Mouse (Mus musculus): Measurements from ENCODE around the gene Zfp91. TPM values are rescaled to one million over a fixed set of nuclear protein-coding genes. Genes with fewer than 3 reads are reported as not detected.
A peak's percentile ranks its signal among the peaks of the same experiment; 100 is the strongest.

Gene Zfp91
- polyA plus RNA-seq, 1 experiment from 2014 or later = 11.0 TPM

- H3K27ac ChIP-seq (ENCODE audit: low read length) = peak overlapping the region; percentile 98; the same call in 1 of the 2 replicates
- no peaks in the 10 kb centered on the region for H3K27me3 ChIP-seq (ENCODE audit: control insufficient read depth, insufficient read depth, low read depth, low read length)
- peak overlapping the region; percentile 50; the same call in 1 of the 2 replicates for H3K9ac ChIP-seq (ENCODE audit: low read depth, low read length)
- H3K36me3 ChIP-seq (ENCODE audit: control insufficient read depth, insufficient read depth, low read length) = no peaks in the 10 kb centered on the region
- peaks cover 7% of the 10 kb centered on the region for H3K4me1 ChIP-seq (ENCODE audit: control insufficient read depth, insufficient read depth, low read length)
- peak overlapping the region; percentile 95 for H3K4me3 ChIP-seq (ENCODE audit: low read depth, low read length)
- H3K9me3 ChIP-seq (replicated peaks; ENCODE audit: control insufficient read depth, low read length, poor library complexity, severe bottlenecking) = no peaks in the 10 kb centered on the region
- ATAC-seq = no peak
- peak overlapping the region; percentile 74 for H3K4me2 ChIP-seq (ENCODE audit: low read length)
- under 1% methylated on average over 7 of the region's 7 CpGs for WGBS
Measured at GRCm38 (mm10) chr19:12797071-12797470, 1.1 kb upstream of the Zfp91 start.

DNA sequence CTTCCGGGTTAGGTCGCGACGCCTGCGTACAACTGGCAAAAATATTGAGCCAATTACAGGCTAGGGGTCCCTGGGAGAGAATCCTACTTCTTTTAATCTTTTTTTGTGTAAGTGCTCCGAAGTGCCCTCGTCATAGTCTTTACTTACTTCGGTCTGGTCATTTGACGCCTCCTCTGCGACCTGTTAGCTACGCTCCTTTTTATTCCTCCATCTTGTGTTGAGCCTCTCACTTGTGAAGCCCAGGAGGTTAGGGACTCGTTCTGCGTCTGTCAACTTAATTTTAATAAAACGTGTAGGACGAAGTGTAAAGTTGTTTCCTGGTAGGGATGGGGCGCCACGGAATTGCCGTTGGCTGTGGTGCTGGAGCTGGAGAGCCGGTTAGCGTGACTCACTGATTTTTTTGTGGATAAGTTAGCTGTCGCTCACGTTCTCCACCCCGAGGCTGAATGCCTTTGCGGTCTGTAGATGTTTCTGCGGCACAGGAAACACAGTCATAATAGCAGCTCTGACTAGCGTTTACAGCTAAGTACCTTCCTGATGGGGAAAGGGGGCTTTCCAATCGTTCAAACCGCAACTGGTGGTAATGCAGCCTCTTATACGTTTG lies 504 bp upstream of the Zfp91 start:
- Histone ChIP-seq H3K36me3 (ENCODE audit: control insufficient read depth, insufficient read depth, low read length) (no peaks in the 10 kb centered on the region), H3K27ac (ENCODE audit: low read length) (peak overlapping the region; percentile 98), H3K9me3 (replicated peaks; ENCODE audit: control insufficient read depth, low read length, poor library complexity, severe bottlenecking) (no peaks in the 10 kb centered on the region), H3K4me1 (ENCODE audit: control insufficient read depth, insufficient read depth, low read length) (peaks cover 11% of the 10 kb centered on the region), H3K4me3 (ENCODE audit: low read depth, low read length) (peak overlapping the region; percentile 95), H3K27me3 (ENCODE audit: control insufficient read depth, insufficient read depth, low read depth, low read length) (no peaks in the 10 kb centered on the region), H3K9ac (ENCODE audit: low read depth, low read length) (peak overlapping the region; percentile 50), H3K4me2 (ENCODE audit: low read length) (peak overlapping the region; percentile 74)
- under 1% methylated on average over 29 of the region's 29 CpGs for WGBS
- peak; percentile 7; the same call in 1 of the 2 replicates for ATAC-seq

GRCm38 (mm10) chr19:12795110-12795509 lies 816 bp downstream of the Zfp91 start:
- Histone ChIP-seq H3K9ac (ENCODE audit: low read depth, low read length) (peak overlapping the region; percentile 97), H3K4me3 (ENCODE audit: low read depth, low read length) (peak overlapping the region; percentile 95), H3K4me1 (ENCODE audit: control insufficient read depth, insufficient read depth, low read length) (peaks cover 15% of the 10 kb centered on the region), H3K4me2 (ENCODE audit: low read length) (peak overlapping the region; percentile 66; the same call in 1 of the 2 replicates), H3K9me3 (replicated peaks; ENCODE audit: control insufficient read depth, low read length, poor library complexity, severe bottlenecking) (no peaks in the 10 kb centered on the region), H3K27me3 (ENCODE audit: control insufficient read depth, insufficient read depth, low read depth, low read length) (no peaks in the 10 kb centered on the region), H3K27ac (ENCODE audit: low read length) (peak overlapping the region; percentile 98), H3K36me3 (ENCODE audit: control insufficient read depth, insufficient read depth, low read length) (no peaks in the 10 kb centered on the region)
- peak; percentile 34 for ATAC-seq
- 0% methylated on average over 25 of the region's 63 CpGs for WGBS

GRCm38 (mm10) chr19:12794056-12795044 lies 1.6 kb downstream of the Zfp91 start:
- Histone ChIP-seq H3K9ac (ENCODE audit: low read depth, low read length) (peak overlapping the region; percentile 97), H3K9me3 (replicated peaks; ENCODE audit: control insufficient read depth, low read length, poor library complexity, severe bottlenecking) (no peaks in the 10 kb centered on the region), H3K4me2 (ENCODE audit: low read length) (peak overlapping the region; percentile 66), H3K27ac (ENCODE audit: low read length) (peak overlapping the region; percentile 98), H3K4me3 (ENCODE audit: low read depth, low read length) (peak overlapping the region; percentile 95), H3K4me1 (ENCODE audit: control insufficient read depth, insufficient read depth, low read length) (peaks cover 15% of the 10 kb centered on the region), H3K27me3 (ENCODE audit: control insufficient read depth, insufficient read depth, low read depth, low read length) (no peaks in the 10 kb centered on the region), H3K36me3 (ENCODE audit: control insufficient read depth, insufficient read depth, low read length) (no peaks in the 10 kb centered on the region)
- whole genome bisulfite sequencing = under 1% methylated on average over 39 of the region's 39 CpGs
- ATAC-seq = peak; percentile 67

GRCm38 (mm10) chr19:12792374-12792773 lies 3.6 kb downstream of the Zfp91 start:
- Histone ChIP-seq H3K4me1 (ENCODE audit: control insufficient read depth, insufficient read depth, low read length) (peaks cover 15% of the 10 kb centered on the region), H3K4me3 (ENCODE audit: low read depth, low read length) (no peak overlapping the region), H3K4me2 (ENCODE audit: low read length) (no peak overlapping the region), H3K27me3 (ENCODE audit: control insufficient read depth, insufficient read depth, low read depth, low read length) (no peaks in the 10 kb centered on the region), H3K36me3 (ENCODE audit: control insufficient read depth, insufficient read depth, low read length) (no peaks in the 10 kb centered on the region), H3K9me3 (replicated peaks; ENCODE audit: control insufficient read depth, low read length, poor library complexity, severe bottlenecking) (no peaks in the 10 kb centered on the region), H3K9ac (ENCODE audit: low read depth, low read length) (no peak overlapping the region), H3K27ac (ENCODE audit: low read length) (no peak overlapping the region)
- ATAC-seq = no peak

DNA sequence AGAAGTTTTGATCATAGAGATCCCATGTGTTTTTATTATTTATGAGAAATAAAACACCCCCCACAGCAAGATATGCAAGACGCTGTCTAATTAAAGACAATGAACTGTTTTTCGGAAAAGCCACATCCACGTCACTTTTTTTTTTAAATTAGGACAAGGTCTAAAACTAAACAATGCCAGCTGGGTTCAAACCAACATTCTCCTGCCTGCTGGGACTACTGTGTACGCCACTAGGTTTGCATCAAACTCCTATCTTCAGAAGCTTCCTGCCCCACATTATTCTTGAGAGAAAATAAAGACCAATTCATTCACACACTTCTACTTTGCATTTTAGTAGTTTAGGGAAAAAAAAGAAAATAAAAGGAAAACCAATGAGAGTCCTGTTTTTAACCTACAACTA lies 8.2 kb downstream of the Zfp91 start:
- Histone ChIP-seq H3K9ac (ENCODE audit: low read depth, low read length) (no peak overlapping the region), H3K9me3 (replicated peaks; ENCODE audit: control insufficient read depth, low read length, poor library complexity, severe bottlenecking) (no peaks in the 10 kb centered on the region), H3K4me3 (ENCODE audit: low read depth, low read length) (no peak overlapping the region), H3K4me1 (ENCODE audit: control insufficient read depth, insufficient read depth, low read length) (peaks cover 7% of the 10 kb centered on the region; the same call in 1 of the 2 replicates), H3K27me3 (ENCODE audit: control insufficient read depth, insufficient read depth, low read depth, low read length) (no peaks in the 10 kb centered on the region), H3K36me3 (ENCODE audit: control insufficient read depth, insufficient read depth, low read length) (no peaks in the 10 kb centered on the region), H3K4me2 (ENCODE audit: low read length) (no peak overlapping the region), H3K27ac (ENCODE audit: low read length) (no peak overlapping the region)
- 77% methylated on average over 4 of the region's 4 CpGs for WGBS
- ATAC-seq = no peak

- H3K9me3 ChIP-seq (replicated peaks; ENCODE audit: control insufficient read depth, low read length, poor library complexity, severe bottlenecking) = no peaks in the 10 kb centered on the region
- 91% methylated on average over 2 of the region's 2 CpGs for WGBS
- H3K4me2 ChIP-seq (ENCODE audit: low read length) = no peak overlapping the region
- no peaks in the 10 kb centered on the region for H3K36me3 ChIP-seq (ENCODE audit: control insufficient read depth, insufficient read depth, low read length)
- no peak overlapping the region for H3K9ac ChIP-seq (ENCODE audit: low read depth, low read length)
- H3K27me3 ChIP-seq (ENCODE audit: control insufficient read depth, insufficient read depth, low read depth, low read length) = no peaks in the 10 kb centered on the region
- H3K4me3 ChIP-seq (ENCODE audit: low read depth, low read length) = no peak overlapping the region
- ATAC-seq = no peak
- no peak overlapping the region for H3K27ac ChIP-seq (ENCODE audit: low read length)
- peaks cover 7% of the 10 kb centered on the region; the same call in 1 of the 2 replicates for H3K4me1 ChIP-seq (ENCODE audit: control insufficient read depth, insufficient read depth, low read length)
Measured at GRCm38 (mm10) chr19:12786803-12787395, 9.0 kb downstream of the Zfp91 start.

GRCm38 (mm10) chr19:12780437-12780836 lies 15.5 kb downstream of the Zfp91 start:
- no peaks in the 10 kb centered on the region for H3K27me3 ChIP-seq (ENCODE audit: control insufficient read depth, insufficient read depth, low read depth, low read length)
- no peak overlapping the region for H3K9ac ChIP-seq (ENCODE audit: low read depth, low read length)
- no peak overlapping the region for H3K4me3 ChIP-seq (ENCODE audit: low read depth, low read length)
- H3K36me3 ChIP-seq (ENCODE audit: control insufficient read depth, insufficient read depth, low read length) = peaks cover 12% of the 10 kb centered on the region
- no peak overlapping the region for H3K27ac ChIP-seq (ENCODE audit: low read length)
- no peaks in the 10 kb centered on the region for H3K4me1 ChIP-seq (ENCODE audit: control insufficient read depth, insufficient read depth, low read length)
- ATAC-seq = no peak
- H3K4me2 ChIP-seq (ENCODE audit: low read length) = no peak overlapping the region
- H3K9me3 ChIP-seq (replicated peaks; ENCODE audit: control insufficient read depth, low read length, poor library complexity, severe bottlenecking) = no peaks in the 10 kb centered on the region

Measured in midbrain, embryonic 16.5 days (tissue).